Mouse (Mus musculus) MEL (cell line): ENCODE measurements around the gene Noxa1. TPM values are rescaled to one million over a fixed set of nuclear protein-coding genes. Genes with fewer than 3 reads are reported as not detected.

Source experiments
- DNase-seq: peaks from one replicate; pipeline ENCODE4 v3.0.0; 2011; ENCODE audit warnings: low read depth, low spot score
- H3K27ac ChIP-seq: 2 replicates; pipeline ENCODE4 v1.5.1; 2012; ENCODE audit warnings: low read depth, mild to moderate bottlenecking, control low read depth, low read length, moderate library complexity; ENCODE audit not compliant: control insufficient read depth
- H3K27me3 ChIP-seq, 2 experiments: fragments of 150-350 bp in 1 of 2; sonication (generic) in 1 of 2; 2 replicates each; pipeline ENCODE4 v1.6.1; 2012; ENCODE audit warnings: low read length in 2 of 2, mild to moderate bottlenecking in 2 of 2, improper control_type of control experiment in 1 of 2, moderate library complexity in 1 of 2; ENCODE audit not compliant: insufficient read depth in 2 of 2, control insufficient read depth in 1 of 2
- H3K36me3 ChIP-seq, 2 experiments: 2 replicates each; pipeline ENCODE4 v1.6.1; 2012 to 2014; ENCODE audit warnings: low read length in 2 of 2, improper control_type of control experiment in 1 of 2, inconsistent platforms in 1 of 2, mild to moderate bottlenecking in 1 of 2; ENCODE audit not compliant: insufficient read depth in 2 of 2, control insufficient read depth in 1 of 2
- H3K4me1 ChIP-seq, 2 experiments: fragments of 150-350 bp in 1 of 2; sonication (generic) in 1 of 2; 2 replicates each; pipeline ENCODE4 v1.6.1; 2012; ENCODE audit warnings: low read length in 2 of 2, improper control_type of control experiment in 1 of 2, mild to moderate bottlenecking in 1 of 2; ENCODE audit not compliant: insufficient read depth in 2 of 2, control insufficient read depth in 1 of 2
- H3K4me3 ChIP-seq, 2 experiments: fragments of 150-350 bp in 1 of 2; sonication (generic) in 1 of 2; 2 replicates each; pipeline ENCODE4 v1.5.1; 2012; ENCODE audit warnings: low read depth in 2 of 2, low read length in 2 of 2, mild to moderate bottlenecking in 2 of 2, moderate library complexity in 2 of 2, control low read depth in 1 of 2, improper control_type of control experiment in 1 of 2; ENCODE audit not compliant: control insufficient read depth in 1 of 2, insufficient read depth in 1 of 2
- H3K79me2 ChIP-seq: 2 replicates; pipeline ENCODE4 v1.6.1; 2012; ENCODE audit warnings: mild to moderate bottlenecking, low read length, moderate library complexity; ENCODE audit not compliant: control insufficient read depth, poor library complexity, insufficient read depth
- H3K9ac ChIP-seq: 2 replicates; pipeline ENCODE4 v1.6.1; 2012; ENCODE audit warnings: low read depth, mild to moderate bottlenecking, control low read depth, low read length, moderate library complexity; ENCODE audit not compliant: control insufficient read depth, poor library complexity, severe bottlenecking
- H3K9me3 ChIP-seq: fragments of 150-350 bp; sonication (generic); replicated peaks from 2 replicates; pipeline ENCODE4 v1.6.1; 2012; ENCODE audit warnings: mild to moderate bottlenecking, low read length, improper control_type of control experiment, moderate library complexity; ENCODE audit not compliant: insufficient read depth
- BHLHE40 ChIP-seq: IDR thresholded peaks from 2 replicates; pipeline ENCODE4 v1.6.1; 2012; ENCODE audit warnings: low read depth, mild to moderate bottlenecking, inconsistent platforms, low read length, improper control_type of control experiment, borderline replicate concordance
- CTCF ChIP-seq, 3 experiments: IDR thresholded peaks in 2 of 3; conservative IDR thresholded peaks in 1 of 3; 2 replicates each; pipeline ENCODE4 v1.5.1; 2011 to 2012; ENCODE audit warnings: low read length in 3 of 3, low read depth in 2 of 3, mild to moderate bottlenecking in 2 of 3, improper control_type of control experiment in 1 of 3, inconsistent platforms in 1 of 3, mixed read lengths in 1 of 3, moderate library complexity in 1 of 3; ENCODE audit not compliant: control insufficient read depth in 1 of 3, insufficient read depth in 1 of 3, poor library complexity in 1 of 3, severe bottlenecking in 1 of 3
- EP300 ChIP-seq, 2 experiments: IDR thresholded peaks; 2 replicates each; pipeline ENCODE4 v1.6.1; 2011; ENCODE audit warnings: improper control_type of control experiment in 2 of 2, low read length in 2 of 2, low read depth in 1 of 2, mild to moderate bottlenecking in 1 of 2
- ETS1 ChIP-seq: IDR thresholded peaks from 2 replicates; pipeline ENCODE4 v1.6.1; 2012; ENCODE audit warnings: low read depth, mild to moderate bottlenecking, inconsistent platforms, low read length, improper control_type of control experiment, moderate library complexity
- GATA1 ChIP-seq: IDR thresholded peaks from 2 replicates; pipeline ENCODE4 v1.6.1; 2011; ENCODE audit warnings: low read depth, low read length, improper control_type of control experiment
- MAFK ChIP-seq: IDR thresholded peaks from 2 replicates; pipeline ENCODE4 v1.6.1; 2011; ENCODE audit warnings: low read depth, mild to moderate bottlenecking, low read length, improper control_type of control experiment, borderline replicate concordance
- MXI1 ChIP-seq: IDR thresholded peaks from 2 replicates; pipeline ENCODE4 v1.6.1; 2011; ENCODE audit warnings: mild to moderate bottlenecking, low read depth, low read length, improper control_type of control experiment
- MYB ChIP-seq: IDR thresholded peaks from 2 replicates; pipeline ENCODE4 v1.6.1; 2011; ENCODE audit warnings: mild to moderate bottlenecking, low read depth, low read length, improper control_type of control experiment
- NELFE ChIP-seq: IDR thresholded peaks from 2 replicates; pipeline ENCODE4 v1.6.1; 2011; ENCODE audit warnings: low read depth, low read length, improper control_type of control experiment
- RAD21 ChIP-seq: IDR thresholded peaks from 2 replicates; pipeline ENCODE4 v1.6.1; 2011; ENCODE audit warnings: mild to moderate bottlenecking, low read depth, low read length, improper control_type of control experiment
- RCOR1 ChIP-seq: IDR thresholded peaks from 2 replicates; pipeline ENCODE4 v1.6.1; 2012; ENCODE audit warnings: low read depth, mild to moderate bottlenecking, inconsistent platforms, low read length, improper control_type of control experiment
- SMC3 ChIP-seq: IDR thresholded peaks from 2 replicates; pipeline ENCODE4 v1.6.1; 2011; ENCODE audit warnings: low read depth, low read length, improper control_type of control experiment
- TAL1 ChIP-seq: IDR thresholded peaks from 2 replicates; pipeline ENCODE4 v1.6.1; 2012; ENCODE audit warnings: mild to moderate bottlenecking, inconsistent platforms, low read length, moderate library complexity, mixed read lengths
- TCF12 ChIP-seq: IDR thresholded peaks from 2 replicates; pipeline ENCODE4 v1.6.1; 2014; ENCODE audit warnings: low read depth, mild to moderate bottlenecking, inconsistent platforms, low read length, improper control_type of control experiment, moderate library complexity
- USF2 ChIP-seq, 2 experiments: IDR thresholded peaks; 2 replicates each; pipeline ENCODE4 v1.6.1; 2011 to 2012; ENCODE audit warnings: improper control_type of control experiment in 2 of 2, low read length in 2 of 2, borderline replicate concordance in 1 of 2, inconsistent platforms in 1 of 2, low read depth in 1 of 2, mild to moderate bottlenecking in 1 of 2; ENCODE audit not compliant: insufficient read depth in 1 of 2
- ZC3H11A ChIP-seq: IDR thresholded peaks from 2 replicates; pipeline ENCODE4 v1.6.1; 2012; ENCODE audit warnings: low read depth, mild to moderate bottlenecking, inconsistent platforms, low read length, improper control_type of control experiment
- polyA plus RNA-seq, 2 experiments: library from polyadenylated mRNA; stranded (reverse) in 1 of 2; unstranded in 1 of 2; fragments of >175 nt in 1 of 2; fragments of >200 nt in 1 of 2; gene quantifications; 2 replicates each; pipeline versions ENCODE4 v1.2.1 to v1.2.4; 2012; ENCODE audit warnings: low replicate concordance in 2 of 2, low read depth in 1 of 2; ENCODE audit not compliant: insufficient read length in 2 of 2, insufficient read depth in 1 of 2, missing spikeins in 1 of 2
- total RNA-seq: library from RNA; depleted of rRNA; stranded (reverse); fragments of 300-350 nt; gene quantifications from 2 replicates; pipeline ENCODE4 v1.2.3, GENCODE M21; 2012

Gene Noxa1
- total and polyA plus RNA-seq, 3 experiments: 0.08 to 0.10 TPM; not detected in 1

DNA sequence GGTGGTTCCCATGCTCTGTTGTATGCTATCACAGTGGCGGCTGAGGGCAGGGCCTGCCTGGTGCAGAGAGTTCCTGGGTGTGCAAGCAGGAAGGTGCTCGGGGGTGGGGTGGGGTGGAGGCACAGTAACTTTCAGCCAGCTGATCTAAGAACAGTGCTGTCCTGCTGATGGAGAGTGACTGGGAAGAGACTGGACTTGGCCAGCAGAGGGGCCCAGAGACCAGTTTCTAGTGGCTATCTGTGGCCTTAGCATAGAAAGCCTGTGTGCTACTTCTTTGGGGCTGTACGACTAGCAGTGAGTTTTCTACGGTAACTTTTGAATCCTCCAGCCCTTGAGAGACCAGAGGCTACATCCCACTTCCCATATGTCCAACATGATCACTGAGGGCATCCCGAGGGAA is 4.0 kb upstream of the Noxa1 start:
- peaks cover 17 to 25% of the 10 kb centered on the region in 2 experiments; a peak in 3 of 4 replicates for H3K4me1 ChIP-seq
- H3K27me3 ChIP-seq: no peaks in the 10 kb centered on the region
- H3K79me2 ChIP-seq: no peaks in the 10 kb centered on the region
- no peaks in the 10 kb centered on the region for H3K9me3 ChIP-seq
- DNase-seq: peak; percentile 37
- H3K27ac ChIP-seq: peak overlapping the region; percentile 66
- H3K9ac ChIP-seq: peak overlapping the region; percentile 1; the same call in 1 of the 2 replicates
- TF ChIP-seq CTCF (IDR thresholded peaks at IDR 0.05 in 2 of 3, conservative IDR thresholded peaks at IDR 0.05 in 1 of 3; ENCODE audit: control insufficient read depth in 1 of 3, insufficient read depth in 1 of 3, low read depth in 2 of 3, low read length in 3 of 3, poor library complexity in 1 of 3, severe bottlenecking in 1 of 3) (0 out of 6 replicates have a peak, but pooled peaks of 1 of the 3 experiments have one; percentile 19), RAD21 (peak; percentile 23), BHLHE40 (no peak), SMC3 (0 out of 2 replicates have a peak, but pooled peaks have one; percentile 16), USF2 (IDR thresholded peaks at IDR 0.05; ENCODE audit: borderline replicate concordance in 1 of 2, insufficient read depth in 1 of 2, low read depth in 1 of 2, low read length in 2 of 2) (no peak)
- no peak overlapping the region for H3K4me3 ChIP-seq
- peaks cover 0 to 25% of the 10 kb centered on the region in 2 experiments; a peak in 2 of 4 replicates for H3K36me3 ChIP-seq

DNA sequence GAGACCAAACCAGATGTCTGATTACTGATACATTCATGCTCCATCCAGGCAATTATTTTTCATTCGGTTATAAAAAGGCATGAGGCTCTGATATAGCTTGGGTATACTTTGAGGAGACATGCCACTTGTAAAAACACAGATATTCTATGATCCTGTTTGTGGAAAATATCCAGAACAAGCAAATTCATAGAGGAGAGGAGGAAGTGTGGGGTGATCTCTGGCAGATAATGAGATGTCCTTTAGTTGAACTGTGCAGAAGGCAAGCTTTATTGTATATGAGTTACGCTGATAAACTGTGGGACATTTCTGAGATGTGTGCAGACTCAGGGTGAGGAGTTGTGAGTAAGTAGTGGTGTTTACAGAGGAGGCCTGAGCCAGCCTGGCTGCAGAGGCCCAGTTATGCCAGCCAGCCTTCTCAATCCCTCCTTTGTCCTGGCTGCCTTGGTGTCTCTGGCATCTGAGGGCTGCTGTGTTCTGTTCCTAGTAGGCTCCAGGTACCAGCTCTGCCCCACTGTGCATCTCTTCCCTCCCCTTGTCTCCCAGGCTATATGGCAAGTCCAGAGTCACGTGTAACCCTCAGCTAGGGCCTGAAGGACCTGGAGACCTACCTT is 3.2 kb upstream of the Noxa1 start:
- H3K9me3 ChIP-seq: no peaks in the 10 kb centered on the region
- no peak for TF ChIP-seq ZC3H11A
- peak; percentile 55; the same call in 1 of the 2 replicates for TF ChIP-seq ETS1
- peak; percentile 77 for TF ChIP-seq GATA1
- TF ChIP-seq MXI1: no peak; the same call in 1 of the 2 replicates
- no peak for TF ChIP-seq MAFK
- TF ChIP-seq MYB: no peak
- TF ChIP-seq RCOR1: no peak
- TF ChIP-seq EP300 (IDR thresholded peaks at IDR 0.05; ENCODE audit: low read depth in 1 of 2, low read length in 2 of 2): peak; percentile 64 to 71; a peak in 3 of 4 replicates
- TF ChIP-seq TAL1: peak; percentile 65
- TF ChIP-seq TCF12: peak; percentile 53
- TF ChIP-seq NELFE: no peak
- peak overlapping the region; percentile 66 for H3K27ac ChIP-seq
- DNase-seq: peak; percentile 75
- peaks cover 0 to 25% of the 10 kb centered on the region in 2 experiments; a peak in 2 of 4 replicates for H3K36me3 ChIP-seq
- H3K9ac ChIP-seq: peak overlapping the region; percentile 6
- H3K27me3 ChIP-seq: no peaks in the 10 kb centered on the region
- H3K79me2 ChIP-seq: no peaks in the 10 kb centered on the region
- H3K4me1 ChIP-seq: peaks cover 17 to 25% of the 10 kb centered on the region in 2 experiments; a peak in 3 of 4 replicates
- H3K4me3 ChIP-seq: no peak overlapping the region
